Mouse (Mus musculus) bone marrow macrophage, adult 2 months (primary cell): ENCODE data around the gene Mrpl4.
"Not testable (repeated sequence)": the region's sequence is repeated elsewhere in the genome, so short reads cannot be mapped to it uniquely, and the experiment has no call there.

Source experiments
- CTCF ChIP-seq: IDR thresholded peaks from 2 replicates; pipeline ENCODE4 v1.5.1; 2012; ENCODE audit warnings: low read depth, mild to moderate bottlenecking, low read length, moderate library complexity
- POLR2A ChIP-seq: IDR thresholded peaks from 2 replicates; pipeline ENCODE4 v1.6.1; 2012; ENCODE audit warnings: mild to moderate bottlenecking, low read depth, low read length, borderline replicate concordance

DNA sequence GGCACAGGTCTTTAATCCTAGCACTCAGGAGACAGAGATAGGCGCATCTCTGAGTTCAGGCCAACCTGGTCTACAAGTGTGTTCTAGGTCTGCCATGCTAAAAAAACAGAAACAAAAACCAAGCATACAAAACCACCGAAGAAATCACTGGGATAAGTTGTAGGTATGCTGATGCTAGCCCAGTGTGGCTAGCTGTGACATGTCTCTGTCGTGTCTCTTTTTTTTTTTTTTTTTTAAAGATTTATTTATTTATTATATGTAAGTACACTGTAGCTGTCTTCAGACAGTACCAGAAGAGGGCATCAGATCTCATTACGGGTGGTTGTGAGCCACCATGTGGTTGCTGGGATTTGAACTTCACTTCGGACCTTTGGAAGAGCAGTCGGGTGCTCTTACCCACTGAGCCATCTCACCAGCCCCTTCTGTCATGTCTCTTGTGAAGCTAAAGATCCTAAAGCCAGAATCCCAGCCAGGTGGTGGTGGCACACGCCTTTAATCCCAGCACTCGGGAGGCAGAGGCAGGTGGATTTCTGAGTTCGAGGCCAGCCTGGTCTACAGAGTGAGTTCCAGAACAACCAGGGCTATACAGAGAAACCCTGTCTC, 8.5 kb downstream of the Mrpl4 start:
- TF ChIP-seq POLR2A, CTCF: not testable (repeated sequence)
